Mouse (Mus musculus) c-Kit-positive CD71-negative TER-119-negative erythroid progenitor cells, embryonic 14.5 days (primary cell): ENCODE measurements around the gene Fibp.
A peak's percentile ranks its signal among the peaks of the same experiment; 100 is the strongest.

ENCODE experiments used
- DNase-seq: peaks from one replicate; pipeline ENCODE4 v3.0.0-alpha.2; 2013; ENCODE audit warnings: low read depth

The Fibp gene

DNA sequence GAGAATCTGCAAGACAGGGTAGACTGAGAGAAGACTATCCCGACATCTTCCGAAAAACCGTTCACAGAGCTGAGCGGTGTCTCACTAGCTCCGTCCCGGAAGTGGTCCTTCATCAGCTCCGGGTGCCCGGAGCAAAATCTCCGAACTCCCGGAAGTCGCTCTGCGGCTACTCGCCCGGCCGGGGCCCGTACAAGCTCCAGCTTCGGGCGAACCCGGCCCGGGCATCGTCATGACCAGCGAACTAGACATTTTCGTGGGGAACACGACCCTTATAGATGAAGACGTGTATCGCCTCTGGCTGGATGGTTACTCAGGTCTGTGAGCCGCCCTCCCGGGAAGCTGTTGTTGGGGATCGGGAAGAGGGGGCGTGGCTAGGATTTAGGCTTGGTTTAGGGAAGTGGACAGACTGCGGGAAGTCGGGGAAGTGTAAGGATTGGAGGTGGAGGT, at the start of gene Fibp:
Fibp (plus strand) TSS at position 151 of the 447 bp plus-strand sequence.
- DNase-seq: peak; percentile 73

DNA sequence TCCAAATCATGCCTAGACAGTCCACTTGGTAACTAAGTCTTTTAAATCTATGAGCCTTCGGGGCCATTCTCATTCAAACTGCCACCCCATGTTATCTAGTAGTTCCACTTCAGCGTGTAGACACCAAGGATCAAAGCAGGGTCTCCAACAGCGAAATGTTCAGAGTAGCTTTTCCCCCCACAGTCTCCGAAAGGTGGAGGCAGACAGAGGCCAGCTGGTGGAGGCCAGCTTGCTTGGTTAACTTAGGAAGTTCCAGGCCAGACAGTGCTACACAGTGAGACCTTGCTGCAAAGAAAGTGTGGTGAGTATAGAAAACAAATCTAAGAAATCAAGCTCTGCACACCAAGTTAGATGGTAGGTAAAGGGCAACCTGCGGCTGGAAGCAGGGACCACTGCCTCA, 49.8 kb upstream of the Fibp start:
- no peak for DNase-seq

DNA sequence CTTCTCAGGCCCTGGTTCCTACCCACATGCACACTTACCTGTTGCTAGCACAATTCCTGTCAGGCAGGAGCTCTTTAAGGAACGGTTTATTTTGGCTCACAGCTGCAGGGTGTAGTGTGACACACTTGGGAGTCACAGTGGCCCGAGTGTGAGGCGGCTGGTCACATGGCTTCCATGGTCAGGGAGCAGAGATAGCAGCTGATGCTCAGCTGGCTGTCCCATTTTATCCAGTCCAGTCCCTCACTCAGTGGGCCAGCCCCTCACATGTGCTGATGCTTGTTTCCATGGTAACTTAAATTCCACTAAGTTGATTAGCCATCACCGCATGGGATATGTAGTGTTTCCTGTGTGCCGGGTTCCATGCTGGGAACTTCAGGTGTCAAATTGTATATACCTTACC, 48.5 kb upstream of the Fibp start:
- DNase-seq: no peak

DNA sequence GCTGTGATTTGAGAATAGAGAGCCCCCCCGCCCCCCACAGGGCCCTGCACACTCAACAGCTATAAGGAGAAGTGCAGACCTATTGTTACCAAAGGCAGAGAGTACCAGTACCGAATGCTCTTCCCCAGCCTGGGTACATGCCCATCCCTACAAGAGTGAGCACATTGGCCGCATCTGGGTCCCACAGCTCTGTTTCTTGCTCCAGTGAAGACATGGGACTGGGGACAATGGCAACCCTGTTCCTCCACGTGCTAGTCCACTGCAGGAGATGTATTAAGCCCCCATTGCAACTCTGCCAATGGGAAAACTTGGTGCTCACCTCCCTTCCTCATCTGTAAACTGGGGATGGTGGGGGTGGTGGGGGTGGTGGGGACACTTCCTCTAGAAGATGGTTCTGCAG, 46.6 kb upstream of the Fibp start:
- no peak for DNase-seq

DNA sequence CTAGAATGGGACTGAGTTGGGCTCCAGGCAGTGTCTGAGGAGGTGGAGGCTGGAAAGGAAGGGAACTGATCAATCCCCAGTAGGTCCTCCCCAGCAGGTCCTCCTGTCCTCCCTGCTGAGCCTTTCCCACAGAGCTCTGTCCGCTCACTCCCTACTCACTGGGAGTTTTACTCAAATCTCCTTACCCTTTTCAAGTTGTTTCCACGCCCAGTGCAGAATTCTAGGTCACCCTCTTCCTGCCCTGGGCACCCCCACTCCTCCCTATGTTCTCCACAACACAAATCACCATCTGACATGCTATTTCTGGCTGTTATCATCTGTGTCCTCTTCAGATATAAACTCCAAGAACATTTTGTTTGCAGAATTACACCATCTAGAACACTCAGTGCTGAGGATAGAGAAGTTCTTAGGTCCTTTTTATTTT, 45.9 kb upstream of the Fibp start:
- no peak for DNase-seq

DNA sequence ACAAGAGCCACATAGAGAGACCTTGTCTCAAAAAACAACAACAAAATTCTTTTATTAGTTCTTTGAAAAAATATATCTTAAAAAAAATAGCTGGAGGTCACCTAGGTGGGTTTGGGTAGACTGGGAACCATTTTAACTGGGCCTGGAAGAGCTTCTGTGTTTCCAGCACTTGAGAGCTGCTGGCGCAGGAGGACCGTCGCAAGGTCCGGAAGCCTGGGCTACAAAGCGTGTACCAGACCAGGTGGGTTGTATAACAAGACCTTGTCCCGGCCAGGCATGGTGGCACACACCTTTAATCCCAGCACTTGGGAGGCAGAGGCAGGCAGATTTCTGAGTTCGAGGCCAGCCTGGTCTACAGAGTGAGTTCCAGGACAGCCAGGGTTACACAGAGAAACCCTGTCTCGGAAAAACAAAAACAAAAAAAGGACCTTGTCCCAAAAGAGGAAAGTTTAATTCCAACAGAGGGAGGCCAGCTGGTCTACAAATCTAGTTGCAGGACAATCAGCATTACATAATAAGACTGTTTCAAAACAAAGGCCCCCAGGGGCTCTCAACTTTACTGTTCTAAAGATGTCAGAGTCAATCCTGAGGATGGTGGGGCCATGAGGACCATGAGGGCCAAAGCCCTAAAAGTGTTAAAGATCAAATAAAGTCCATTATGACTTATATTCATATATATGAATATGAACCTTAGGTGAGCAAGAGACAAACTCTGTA, 41.5 kb upstream of the Fibp start:
- no peak for DNase-seq

DNA sequence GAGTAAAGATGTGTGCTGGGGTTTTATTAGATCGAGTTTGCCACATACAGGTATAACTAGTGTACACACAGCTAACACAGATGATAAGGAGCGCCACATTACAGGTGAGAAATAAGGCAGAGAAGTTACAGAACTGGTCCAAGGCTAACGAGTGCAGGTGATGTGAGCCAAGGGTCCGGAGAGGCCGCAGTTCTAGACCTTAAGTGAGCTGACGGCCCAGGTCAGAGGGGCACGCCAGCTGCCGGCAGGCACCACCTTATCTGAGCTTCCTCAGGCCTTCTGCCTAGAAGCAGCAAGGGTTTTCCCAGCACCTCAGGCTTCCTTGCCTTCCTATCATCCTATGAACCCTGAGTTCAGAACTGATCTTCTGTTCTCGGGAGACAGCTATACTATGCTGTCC, 40.8 kb upstream of the Fibp start:
- no peak for DNase-seq

DNA sequence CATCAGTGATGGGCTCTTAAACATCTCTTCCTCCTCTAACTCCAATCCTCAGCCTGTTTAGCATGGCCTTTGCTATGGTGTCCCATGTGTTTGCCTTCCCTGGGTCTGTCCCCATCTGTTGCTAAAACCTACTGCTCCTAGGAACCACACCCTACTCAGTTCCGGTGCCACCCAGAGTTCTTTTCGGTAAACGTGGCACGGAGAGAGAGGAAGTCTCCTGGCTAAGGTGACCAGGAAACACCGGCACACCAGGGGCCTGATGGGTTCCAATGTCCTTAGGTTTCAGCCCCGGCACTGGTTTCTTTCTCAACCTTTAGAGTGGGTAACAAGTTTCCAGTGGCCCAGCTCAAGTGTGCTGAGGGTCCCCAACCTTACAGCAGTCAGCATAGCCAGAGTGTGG, 39.8 kb upstream of the Fibp start:
- DNase-seq: no peak

DNA sequence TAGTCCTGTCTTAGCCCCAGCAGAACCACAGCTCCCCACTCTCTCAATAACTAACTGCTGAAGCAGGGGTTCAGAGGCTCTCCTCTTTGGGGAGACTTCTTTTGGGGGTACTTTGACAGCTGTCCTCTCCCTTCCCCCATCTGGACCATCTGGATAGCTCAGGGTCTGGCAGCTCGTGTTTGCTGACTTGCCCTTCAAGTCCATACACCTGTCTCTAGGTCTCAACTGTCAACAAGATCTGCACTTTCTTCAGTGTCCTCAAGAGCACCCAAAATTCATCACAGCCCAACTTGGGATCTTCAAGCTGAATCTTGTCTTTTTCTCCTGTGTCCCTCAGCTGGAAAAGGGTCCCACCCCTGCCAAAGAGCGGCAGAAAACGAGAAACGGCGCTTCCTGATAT, 38.6 kb upstream of the Fibp start:
- no peak for DNase-seq

DNA sequence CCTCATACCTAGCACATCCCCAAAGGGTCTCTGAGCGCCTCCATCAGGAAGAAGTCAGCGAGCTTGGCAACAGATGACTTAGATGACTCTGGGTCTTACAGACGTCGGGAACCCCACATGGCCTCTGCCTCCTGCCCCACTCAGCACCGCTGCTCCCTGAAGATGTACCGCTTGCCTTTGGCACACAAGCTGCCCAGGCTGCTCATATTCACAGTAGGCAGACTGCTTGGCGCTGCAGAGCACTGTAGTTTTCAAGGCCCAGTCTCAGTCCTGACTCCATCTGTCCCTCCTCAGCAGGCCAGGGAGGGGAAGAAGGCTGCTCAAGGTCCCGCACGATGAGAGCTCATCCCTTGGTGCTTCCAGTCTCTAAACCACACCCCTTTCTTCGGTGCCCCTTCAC, 38.1 kb upstream of the Fibp start:
- no peak for DNase-seq

DNA sequence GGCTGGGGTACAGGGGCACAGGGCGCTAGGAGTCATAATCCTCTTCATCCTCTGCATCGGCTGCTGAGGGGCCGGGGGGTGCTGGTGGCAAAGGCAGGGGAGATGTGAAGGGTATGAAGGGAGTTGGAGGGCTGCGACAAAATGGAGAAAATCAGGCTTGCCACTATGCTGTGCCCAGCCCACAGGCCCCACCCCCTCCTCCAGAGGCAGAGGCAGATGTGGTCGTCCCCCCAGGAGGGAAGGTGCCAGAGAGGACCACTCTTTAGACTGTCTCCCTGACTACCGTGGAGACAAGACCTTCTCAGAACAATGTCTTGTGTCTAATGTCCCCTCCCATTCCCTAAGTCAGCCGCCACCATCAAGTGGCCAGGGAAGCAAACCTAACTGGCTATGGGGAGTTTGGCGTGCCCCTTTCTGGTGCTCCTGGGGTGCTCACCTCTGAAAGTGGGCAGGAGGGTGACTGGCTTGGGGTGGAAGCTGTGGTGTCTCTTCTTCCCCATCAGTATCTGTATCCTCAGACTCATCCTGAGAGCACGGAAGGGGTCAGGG, 37.4 kb upstream of the Fibp start:
- no peak for DNase-seq

DNA sequence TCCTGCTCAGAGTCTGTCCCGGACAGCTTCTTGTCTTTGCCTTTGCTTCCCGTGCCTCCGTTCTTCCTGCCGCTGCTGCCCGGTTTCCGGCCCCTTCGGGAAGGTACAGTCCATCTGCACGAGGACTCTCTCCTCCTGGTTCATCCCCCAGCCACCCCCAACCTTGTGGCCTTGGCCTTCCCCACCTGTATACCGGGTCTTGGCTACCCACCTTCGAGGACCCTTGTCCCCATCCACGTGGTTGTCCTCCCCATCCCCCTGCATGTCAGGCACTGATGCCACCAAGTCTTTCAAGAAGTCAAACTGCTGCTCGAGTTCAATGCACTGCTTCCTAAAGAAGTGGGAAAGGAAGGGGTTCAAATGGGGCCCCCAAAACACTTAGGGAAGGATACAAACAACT, 36.9 kb upstream of the Fibp start:
- no peak for DNase-seq

DNA sequence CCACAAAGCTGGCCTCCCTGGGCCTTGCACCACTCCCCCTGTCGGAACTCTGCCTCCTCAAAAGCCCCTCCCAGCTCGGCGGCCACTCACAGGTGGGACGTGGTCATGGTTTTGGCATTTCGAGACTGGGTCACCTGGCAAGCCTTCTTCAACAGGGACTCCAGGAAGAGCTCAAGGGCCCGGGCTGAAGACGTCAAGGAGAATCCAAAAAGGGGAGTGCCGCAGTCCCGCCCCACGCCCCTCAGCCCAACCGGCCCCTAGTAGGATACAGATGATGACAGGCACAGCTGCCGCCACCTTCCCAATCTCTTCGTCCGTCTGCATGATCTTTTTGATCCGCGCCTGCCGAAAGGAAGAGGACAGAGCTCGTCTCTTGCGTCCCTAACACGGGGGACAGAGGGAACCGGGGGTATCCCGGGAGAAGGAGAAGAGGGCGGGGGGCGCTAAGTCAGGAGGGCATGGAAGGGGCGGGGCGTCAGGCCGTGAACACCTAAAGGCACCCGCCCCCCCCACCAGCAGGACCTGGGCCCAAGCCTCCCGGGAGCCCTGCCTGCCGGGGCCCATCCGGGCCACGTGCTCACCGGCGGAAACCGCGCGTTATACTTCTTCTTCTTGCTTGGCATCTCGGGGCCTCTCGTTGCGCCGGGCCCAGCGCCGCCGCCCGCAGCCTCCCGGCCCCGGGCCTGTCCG, 36.2 kb upstream of the Fibp start:
- no peak for DNase-seq

DNA sequence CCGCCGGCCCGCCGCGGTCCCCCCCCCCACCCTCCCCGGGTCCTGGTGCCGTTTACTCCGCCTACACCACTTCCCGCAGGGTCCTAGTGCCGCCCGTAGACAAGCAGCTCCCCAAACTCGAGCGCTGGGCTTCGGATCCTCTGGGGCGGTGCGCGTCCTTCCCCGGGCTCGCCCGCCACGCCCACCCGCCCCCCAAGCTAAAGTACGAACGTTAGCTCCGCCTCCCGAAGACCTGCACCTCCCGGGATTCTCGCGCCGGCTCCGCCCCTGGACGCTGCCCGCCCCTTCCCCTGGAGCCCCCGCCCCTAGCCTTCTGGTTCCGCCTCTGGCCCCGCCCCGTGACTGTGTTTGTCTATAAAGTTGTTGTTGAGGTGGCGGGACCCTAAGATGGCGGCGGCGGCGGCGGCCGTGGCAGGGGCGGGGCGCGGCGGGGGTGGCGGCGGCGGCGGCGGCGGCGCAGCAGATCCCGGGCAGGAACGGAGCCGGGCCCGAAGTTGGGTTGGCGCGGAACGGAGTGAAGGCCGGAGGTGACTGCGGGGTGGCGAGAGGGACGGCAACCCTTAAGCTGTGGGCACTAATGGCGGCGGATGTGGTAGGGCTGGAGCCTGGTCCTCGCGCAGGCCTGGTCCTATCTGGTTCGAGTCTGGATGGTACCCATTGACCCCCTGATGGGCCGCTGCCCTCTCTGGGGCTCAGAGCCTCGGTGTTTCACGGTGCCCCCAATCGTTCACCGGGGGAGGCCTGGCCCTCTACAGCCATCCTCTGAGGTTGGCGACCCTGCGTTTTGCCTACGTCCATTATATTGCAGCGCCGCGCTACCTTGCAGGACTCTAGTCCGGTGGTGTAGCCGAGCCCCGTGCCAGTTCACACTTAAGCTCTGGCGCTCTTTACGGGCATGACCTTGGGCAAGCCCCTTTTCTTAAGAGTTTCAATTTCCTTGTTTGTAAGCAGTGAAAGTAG, 35.4 kb upstream of the Fibp start, which contains the start of the genes Drap1 and AI837181:
Drap1 (minus strand) TSS at position 198 of the 960 bp plus-strand sequence.
AI837181 (plus strand) TSS at position 363 of the 960 bp plus-strand sequence.
- DNase-seq: peak; percentile 92

DNA sequence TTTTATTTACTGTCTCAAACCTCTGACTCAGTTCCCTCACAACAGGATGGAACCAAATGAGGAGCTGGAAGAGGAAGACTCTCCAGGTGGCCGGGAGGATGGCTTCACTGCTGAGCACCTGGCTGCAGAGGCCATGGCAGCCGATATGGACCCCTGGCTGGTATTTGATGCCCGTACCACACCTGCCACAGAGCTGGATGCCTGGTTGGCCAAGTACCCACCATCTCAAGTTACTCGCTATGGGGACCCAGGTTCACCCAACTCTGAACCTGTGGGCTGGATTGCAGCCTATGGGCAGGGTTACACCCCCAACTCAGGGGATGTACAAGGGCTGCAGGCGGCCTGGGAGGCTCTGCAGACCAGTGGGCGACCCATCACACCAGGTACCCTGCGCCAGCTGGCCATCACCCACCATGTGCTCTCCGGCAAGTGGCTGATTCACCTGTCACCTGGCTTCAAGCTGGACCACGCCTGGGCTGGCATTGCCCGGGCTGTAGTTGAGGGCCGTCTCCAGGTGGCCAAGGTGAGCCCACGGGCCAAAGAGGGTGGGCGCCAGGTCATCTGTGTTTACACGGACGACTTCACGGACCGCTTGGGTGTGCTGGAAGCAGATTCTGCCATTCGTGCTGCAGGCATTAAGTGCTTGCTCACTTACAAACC, 34.4 kb upstream of the Fibp start:
- DNase-seq: no peak

DNA sequence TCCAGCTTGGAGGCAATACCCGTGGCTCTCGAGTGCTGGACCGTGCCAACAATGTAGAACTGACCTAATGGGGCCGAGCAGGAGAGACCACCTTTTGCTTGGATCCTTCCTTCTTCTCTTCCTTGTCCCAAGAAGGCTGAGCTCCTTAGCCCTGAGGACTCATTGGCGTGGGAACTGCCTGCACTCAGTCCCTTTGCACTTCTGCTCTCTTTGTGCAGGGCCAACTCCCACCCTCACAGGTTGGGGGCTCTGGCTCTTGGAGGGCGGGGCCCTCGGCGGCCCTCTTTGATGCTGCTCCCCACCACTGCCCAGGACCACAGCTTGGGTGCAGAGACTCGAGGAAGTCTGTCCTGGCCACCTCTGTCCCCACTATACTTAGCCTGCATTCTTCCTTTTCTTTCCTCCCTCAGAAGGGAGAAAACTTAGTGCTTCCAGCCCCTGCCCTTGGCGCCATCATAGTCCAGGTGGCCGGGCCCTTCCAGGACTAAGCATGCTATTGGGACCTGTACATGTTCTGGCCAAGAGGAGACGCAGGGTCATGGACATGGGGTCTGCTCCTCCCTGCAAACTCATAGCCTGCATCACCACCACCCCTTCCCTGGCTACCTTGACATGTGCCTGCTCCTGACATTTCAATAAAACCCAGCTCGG, 33.6 kb upstream of the Fibp start:
- no peak for DNase-seq

DNA sequence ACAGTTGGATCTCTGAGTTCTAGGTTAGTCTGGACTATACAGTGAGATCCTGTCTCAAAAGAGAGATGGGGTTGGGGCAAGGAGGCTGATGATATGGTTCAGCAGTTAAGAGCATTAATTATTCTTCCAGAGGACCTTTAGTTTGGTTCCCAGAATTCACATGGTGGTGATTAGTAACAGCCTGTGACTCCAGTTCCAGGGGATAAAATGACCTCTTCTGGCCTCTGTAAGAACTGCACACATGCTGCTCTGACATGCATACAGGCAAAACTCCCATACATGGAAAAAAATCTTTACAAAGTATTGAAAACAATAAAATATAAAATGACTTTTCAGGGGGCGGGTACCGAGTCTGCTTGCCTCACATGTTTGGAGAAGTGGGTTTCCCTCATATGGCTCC, 32.3 kb upstream of the Fibp start:
- DNase-seq: no peak

DNA sequence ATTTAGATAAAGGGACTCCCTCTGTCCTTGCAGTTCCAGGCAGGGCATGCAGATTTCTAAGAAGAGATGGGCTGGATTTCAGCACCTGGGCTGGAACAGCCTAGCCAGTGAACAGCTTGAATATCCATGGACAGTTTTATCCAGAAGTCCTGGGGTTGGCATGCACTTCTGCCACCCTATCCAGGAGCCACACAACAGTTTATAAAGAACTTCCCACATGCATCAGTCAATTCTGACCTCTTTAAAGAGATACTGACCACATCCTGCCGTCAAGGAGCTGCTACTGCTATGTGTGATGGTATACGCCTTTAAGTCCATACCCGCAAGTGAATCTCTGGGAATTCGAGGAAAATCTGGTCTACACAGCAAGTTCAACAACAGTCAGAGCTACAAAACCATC, 31.2 kb upstream of the Fibp start:
- DNase-seq: no peak

DNA sequence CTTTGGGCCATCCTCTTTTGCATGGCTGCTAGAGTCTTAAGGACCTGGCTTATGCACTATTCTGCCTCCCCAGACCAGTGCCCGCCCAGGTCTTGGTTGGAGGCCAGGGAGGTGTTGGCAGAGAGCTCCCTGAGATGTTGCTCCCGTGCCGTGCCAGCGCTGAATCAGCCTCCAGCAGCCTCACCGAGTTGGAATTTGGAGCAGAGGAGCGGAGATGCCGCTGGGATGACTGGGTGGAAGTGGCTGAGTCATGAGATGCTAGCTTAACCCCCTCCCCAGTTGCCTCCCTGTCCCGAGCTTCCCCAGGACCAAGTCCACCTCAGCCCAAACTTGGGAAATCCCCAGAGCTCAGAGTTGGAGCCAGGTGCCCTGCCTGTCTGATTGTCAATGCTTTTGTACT, 30.6 kb upstream of the Fibp start:
- no peak for DNase-seq

DNA sequence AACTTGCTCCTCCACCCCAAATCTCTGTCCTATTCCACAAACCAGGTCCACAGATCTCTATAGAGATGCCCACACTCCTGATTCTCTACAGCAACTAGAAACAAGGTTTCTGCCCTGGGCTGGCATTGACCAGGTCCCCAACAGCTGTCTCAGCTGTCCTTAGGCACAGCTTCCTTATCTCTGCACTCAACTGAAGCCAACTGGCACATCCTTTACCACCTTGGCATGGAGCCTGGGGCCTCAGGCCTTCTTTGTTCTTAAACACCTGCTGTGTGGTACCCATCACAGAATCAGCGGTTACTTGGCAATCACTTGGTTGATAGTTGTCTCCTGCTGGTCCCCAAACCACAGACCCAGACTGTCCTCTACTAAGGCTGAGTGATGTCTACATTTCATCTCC, 30.0 kb upstream of the Fibp start:
- DNase-seq: no peak

DNA sequence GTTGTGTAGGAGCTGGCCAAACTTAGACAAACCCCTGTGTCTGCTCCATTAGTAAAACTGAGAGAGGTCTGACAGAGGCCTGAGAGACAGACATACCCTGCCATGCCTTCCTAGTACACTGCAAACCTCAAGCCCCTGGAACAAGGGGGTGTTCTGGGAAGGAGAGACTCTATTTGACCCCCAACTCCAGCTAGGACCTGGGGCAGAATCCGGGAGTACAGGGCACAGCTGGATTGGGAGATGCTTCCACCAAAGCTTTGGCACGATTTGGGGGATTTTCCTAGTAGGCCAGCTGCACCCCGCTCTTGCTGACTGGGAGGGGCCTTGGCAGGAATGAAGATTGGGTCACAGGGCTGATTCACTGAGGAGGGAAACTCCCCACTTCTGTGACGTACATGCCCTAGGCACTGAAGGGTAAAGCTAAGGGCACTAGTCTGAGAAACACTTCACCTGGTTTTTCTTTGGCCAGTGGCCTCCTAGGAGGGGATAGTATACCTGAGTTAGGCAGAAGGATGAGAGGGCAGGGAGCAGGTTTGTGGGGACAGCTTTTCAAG, 28.4 kb upstream of the Fibp start:
- DNase-seq: no peak
